Mouse (Mus musculus) gastrocnemius, postnatal 25 days (tissue): Measurements from ENCODE around the gene Cdcp1. TPM values are rescaled to one million over a fixed set of nuclear protein-coding genes. Genes with fewer than 3 reads are reported as not detected.

ENCODE experiments used
- DNase-seq: peaks from one replicate; pipeline ENCODE4 v3.0.0; 2022
- total RNA-seq, 2 experiments: library from RNA; stranded (reverse); gene quantifications; 1 replicate in 1 of 2; 2 replicates in 1 of 2; pipeline ENCODE4 v1.2.3; 2021

Cdcp1 gene
- total RNA-seq, 2 experiments from 2014 or later: not detected

DNA sequence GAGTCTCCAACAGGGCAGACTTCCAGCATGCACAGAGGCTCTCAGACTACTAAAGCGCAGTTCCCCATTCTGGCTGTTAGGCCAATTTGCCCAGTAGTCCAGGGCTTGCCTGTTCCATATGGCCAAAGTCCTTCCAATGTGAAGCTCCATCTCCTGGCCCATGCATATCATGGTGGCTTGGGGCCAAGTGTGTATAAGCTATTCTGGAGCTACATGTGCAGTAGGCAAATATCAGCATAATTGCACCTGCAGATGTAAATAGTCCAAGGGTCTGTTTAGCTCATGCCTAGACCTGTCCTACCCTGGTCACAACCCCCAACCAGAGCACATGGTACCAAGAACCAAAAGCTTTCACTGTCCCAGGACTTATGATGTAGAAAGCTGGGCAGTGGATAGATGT lies 7.9 kb downstream of the Cdcp1 start:
- no peak for DNase-seq

DNA sequence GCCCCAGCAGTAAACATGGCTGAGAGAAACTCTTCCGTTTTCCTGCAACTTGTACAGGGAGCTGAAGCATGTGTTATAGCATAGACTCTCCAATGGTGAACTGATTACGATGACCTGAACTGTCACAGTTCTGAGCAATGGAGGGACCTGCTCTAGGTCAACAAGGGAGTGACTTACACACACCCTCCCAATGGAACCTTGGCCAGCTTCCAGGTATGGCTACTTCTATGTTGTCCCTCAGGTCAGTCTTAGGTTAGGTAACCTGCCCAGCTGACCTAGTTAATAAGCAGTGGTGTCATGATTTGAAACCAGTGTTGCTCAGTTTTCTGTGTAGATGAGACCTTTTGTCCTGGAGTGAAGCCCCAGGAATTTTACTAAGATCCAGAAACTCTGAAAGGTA lies 8.9 kb downstream of the Cdcp1 start:
- DNase-seq: no peak

DNA sequence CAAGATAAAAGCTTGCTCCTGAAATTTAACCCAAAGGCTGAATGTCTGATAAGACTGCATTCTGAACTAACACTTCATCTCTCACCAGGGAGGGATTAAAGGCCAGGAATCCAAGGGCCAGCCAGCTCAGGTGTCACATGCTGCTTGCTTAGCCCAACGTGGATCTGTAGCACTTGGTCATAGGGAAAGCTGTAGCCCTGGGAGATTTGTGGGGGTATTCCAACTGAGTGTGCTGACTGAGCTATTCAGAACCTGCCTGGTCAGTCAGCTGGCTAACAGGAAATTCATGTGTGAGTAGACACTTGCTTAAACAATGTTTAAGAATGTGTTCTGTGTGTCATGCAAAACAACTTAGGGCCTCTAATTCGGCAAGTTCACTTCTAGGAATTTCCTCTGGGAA lies 9.3 kb downstream of the Cdcp1 start:
- no peak for DNase-seq

- DNase-seq: no peak
Measured at GRCm38 (mm10) chr9:123200116-123200515, 15.7 kb downstream of the Cdcp1 start.

DNA sequence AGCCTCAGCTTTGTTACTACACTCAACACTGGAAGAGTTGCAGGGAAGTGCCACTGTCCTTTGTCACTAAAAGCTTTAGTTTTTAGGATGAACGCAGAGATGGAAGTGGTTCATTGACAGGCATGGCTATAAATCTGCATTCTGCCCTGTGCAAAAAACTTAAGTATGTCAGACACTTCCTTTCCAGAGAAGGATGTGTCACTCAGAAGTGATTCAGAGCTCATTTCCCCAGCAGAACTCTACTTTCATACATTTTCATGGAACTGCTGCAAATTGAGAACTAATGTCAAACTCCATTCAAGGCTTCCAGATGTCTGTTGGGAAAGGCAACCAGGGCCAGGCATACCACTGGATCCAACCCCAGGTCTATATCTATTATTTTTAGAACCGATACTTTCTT lies 27.6 kb downstream of the Cdcp1 start:
- no peak for DNase-seq

GRCm38 (mm10) chr9:123187589-123187988 lies 28.2 kb downstream of the Cdcp1 start:
- no peak for DNase-seq

DNA sequence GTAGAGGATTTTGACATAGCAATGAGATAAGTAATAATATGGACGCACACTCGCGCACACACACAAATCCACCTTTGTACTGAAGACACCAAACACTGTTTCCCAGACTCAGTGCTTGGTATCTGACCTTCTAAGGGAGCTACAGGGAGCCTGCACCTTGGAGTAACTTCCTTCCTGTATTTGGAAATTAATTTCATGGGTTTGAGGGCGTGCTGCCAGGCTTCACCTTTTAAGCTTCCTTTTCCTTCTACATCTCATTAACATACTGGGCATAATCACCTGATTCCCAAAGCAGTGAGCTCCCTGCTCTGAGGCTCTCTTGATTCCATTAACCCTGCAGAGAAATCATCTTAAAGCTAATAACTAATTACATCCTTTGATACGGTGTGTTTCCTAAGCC lies 29.7 kb downstream of the Cdcp1 start:
- no peak for DNase-seq

DNA sequence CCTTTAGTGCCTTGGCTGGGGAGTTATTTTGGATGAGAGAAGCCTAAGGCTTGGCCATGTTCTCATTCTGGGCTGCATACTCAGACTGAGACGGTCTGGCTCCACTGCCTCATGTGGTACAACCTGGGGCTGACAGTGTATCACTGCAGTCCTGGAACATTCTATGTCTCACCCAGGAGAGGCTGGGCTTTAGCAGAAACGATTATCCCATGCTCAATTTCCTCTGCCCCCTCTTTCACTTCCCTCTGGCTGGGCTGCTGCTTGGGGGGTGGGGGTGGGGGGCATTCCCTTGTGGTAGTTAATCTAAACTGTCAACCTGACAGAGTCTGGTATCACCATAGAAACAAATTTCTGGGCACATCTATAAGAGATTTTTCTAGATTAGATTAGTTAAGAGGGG lies 30.3 kb downstream of the Cdcp1 start:
- no peak for DNase-seq

DNA sequence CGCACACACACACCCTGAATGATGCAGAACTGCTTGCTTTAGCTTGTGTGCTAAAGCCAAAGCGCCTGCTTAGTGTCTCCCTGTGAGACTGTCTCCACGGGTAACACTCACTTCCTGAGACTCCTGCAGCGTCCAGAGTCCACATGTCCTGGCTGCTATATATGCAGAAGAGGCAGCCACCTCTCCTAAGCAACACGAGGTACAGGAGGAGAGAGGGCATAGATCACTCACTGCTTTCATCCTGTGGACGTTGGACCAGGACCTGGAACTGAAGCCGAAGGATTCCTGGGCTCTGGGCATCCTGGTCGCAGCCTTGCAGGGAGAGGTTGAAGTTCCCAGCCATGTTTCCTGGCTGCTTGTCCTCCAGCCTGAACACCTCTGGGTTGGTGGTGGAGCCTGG lies 32.6 kb downstream of the Cdcp1 start:
- no peak for DNase-seq

GRCm38 (mm10) chr9:123180003-123180402 lies 35.8 kb downstream of the Cdcp1 start:
- DNase-seq: no peak

GRCm38 (mm10) chr9:123177380-123178048 lies 38.3 kb downstream of the Cdcp1 start:
- DNase-seq: no peak

GRCm38 (mm10) chr9:123174356-123174755 lies 41.5 kb downstream of the Cdcp1 start:
- DNase-seq: no peak

- no peak for DNase-seq
Measured at GRCm38 (mm10) chr9:123173760-123174159, 42.1 kb downstream of the Cdcp1 start.

- no peak for DNase-seq
Measured at GRCm38 (mm10) chr9:123165781-123166443, 49.9 kb downstream of the Cdcp1 start.

- DNase-seq: no peak
Measured at GRCm38 (mm10) chr9:123162985-123163694, 52.7 kb downstream of the Cdcp1 start.

GRCm38 (mm10) chr9:123161792-123162191 lies 54.0 kb downstream of the Cdcp1 start:
- DNase-seq: no peak

DNA sequence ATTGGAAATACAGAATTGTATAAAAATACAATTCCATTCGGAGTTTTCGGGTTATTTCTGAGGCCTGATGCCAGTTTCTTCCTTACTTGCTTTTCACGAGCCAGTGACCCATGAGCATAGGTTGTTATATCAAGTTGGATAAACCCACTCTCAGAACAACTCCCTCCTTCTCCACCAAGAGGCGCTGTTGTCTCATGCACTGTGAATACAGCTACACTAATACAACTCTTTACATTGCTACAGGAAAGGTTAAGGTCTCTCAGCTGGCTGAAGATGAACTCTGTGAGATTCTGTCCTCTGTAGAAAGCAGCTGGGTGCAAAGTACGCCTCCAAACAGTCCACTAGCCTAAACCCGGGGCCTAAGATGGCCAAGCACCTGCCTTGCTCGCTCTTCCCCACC lies 56.5 kb downstream of the Cdcp1 start:
- DNase-seq: no peak

GRCm38 (mm10) chr9:123158125-123158836 lies 57.6 kb downstream of the Cdcp1 start:
- DNase-seq: no peak

- DNase-seq: peak; percentile 63
Measured at GRCm38 (mm10) chr9:123157699-123158098, 58.1 kb downstream of the Cdcp1 start.

DNA sequence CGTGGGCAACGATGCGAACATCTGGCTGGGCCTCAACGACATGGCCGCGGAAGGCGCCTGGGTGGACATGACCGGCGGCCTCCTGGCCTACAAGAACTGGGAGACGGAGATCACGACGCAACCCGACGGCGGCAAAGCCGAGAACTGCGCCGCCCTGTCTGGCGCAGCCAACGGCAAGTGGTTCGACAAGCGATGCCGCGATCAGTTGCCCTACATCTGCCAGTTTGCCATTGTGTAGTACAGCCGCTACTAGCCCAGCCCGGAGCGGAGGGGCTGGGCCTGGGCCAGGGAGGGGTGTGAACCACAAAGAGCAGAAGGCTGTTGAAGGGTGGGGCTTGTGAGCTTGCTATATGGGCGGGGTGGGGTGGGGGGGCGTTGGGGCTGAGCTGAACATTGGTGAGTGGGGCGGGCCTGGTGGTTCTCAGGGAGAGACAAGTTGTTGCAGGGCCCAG lies 58.9 kb downstream of the Cdcp1 start:
- DNase-seq: peak; percentile 81

- DNase-seq: peak; percentile 66
Measured at GRCm38 (mm10) chr9:123153121-123153520, 62.7 kb downstream of the Cdcp1 start.

- DNase-seq: no peak
Measured at GRCm38 (mm10) chr9:123152026-123152425, 63.8 kb downstream of the Cdcp1 start.

GRCm38 (mm10) chr9:123151561-123151960 lies 64.3 kb downstream of the Cdcp1 start:
- peak; percentile 58 for DNase-seq
